Mouse (Mus musculus): ENCODE data around the gene Myzap. TPM values are rescaled to one million over a fixed set of nuclear protein-coding genes. Genes with fewer than 3 reads are reported as not detected.

Gene Myzap
- polyA plus RNA-seq, 1 experiment from 2014 or later, result 2.6 TPM

DNA sequence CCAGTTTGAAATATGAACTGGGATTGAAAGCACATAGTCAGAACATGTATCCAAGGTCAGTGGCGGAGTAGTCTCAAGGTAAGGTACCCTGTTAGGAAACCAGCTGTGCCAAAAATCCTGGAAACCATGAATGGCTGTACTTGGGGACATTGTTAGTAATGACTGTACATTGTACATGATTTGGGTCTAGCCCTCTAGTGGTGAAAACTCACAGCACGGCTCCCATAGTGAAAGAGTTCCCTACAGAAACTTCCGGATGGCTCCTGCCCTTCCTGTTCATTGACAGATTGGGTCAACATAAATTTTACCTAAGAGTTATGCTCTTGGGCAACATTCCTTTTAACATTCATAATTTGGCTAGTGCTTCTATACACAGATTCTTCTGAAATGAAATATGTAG, 126.0 kb downstream of the Myzap start:
- ATAC-seq (no peak), DNase-seq (ENCODE audit: low spot score) (peak; percentile 46)
- Histone ChIP-seq H3K4me3 (ENCODE audit: low read depth, low read length) (no peak overlapping the region), H3K4me2 (ENCODE audit: low read length) (no peak overlapping the region), H3K36me3 (ENCODE audit: control insufficient read depth, insufficient read depth, low read length) (no peaks in the 10 kb centered on the region), H3K27me3 (replicated peaks; ENCODE audit: control insufficient read depth, insufficient read depth, low read length) (no peaks in the 10 kb centered on the region), H3K27ac (ENCODE audit: low read depth, low read length) (no peak overlapping the region), H3K4me1 (ENCODE audit: control insufficient read depth, insufficient read depth, low read length) (no peaks in the 10 kb centered on the region), H3K9me3 (replicated peaks; ENCODE audit: control insufficient read depth, low read length) (no peaks in the 10 kb centered on the region), H3K9ac (ENCODE audit: low read length) (no peak overlapping the region)
- 80% methylated on average over 3 of the region's 3 CpGs for WGBS

DNA sequence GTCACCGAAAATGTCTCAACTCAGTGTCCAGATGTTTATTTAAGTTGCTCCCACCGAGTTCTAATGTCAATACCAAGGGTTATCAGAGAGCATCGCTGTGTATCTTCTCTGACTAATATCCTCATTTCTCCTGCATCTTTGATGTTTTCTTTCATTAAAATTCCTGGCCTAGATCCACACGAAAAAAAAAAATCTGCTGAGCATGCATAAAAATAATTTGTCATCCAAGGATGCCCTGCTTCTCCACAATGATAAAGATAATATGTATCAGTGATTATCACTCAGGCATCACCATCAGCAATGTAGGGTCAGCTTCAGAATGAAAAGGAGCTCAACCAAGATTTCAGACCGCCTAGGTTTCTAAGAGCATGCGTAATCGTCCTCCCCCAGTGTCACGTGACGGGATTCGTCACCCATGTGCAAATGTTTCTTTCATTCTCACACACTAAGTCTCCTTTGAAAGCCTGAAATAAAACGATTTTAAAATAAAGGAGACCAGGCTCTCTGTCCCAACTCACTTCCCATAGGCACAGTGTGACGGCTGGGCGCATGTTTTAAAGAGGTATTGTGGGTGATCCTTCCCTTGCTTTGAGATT, 129.0 kb downstream of the Myzap start:
- no peaks in the 10 kb centered on the region for H3K36me3 ChIP-seq (ENCODE audit: control insufficient read depth, insufficient read depth, low read length)
- H3K27ac ChIP-seq (ENCODE audit: low read depth, low read length), result no peak overlapping the region
- H3K4me2 ChIP-seq (ENCODE audit: low read length), result no peak overlapping the region
- H3K4me3 ChIP-seq (ENCODE audit: low read depth, low read length), result no peak overlapping the region
- no peak for DNase-seq (ENCODE audit: low spot score)
- WGBS, result 68% methylated on average over 13 of the region's 13 CpGs
- no peaks in the 10 kb centered on the region for H3K9me3 ChIP-seq (replicated peaks; ENCODE audit: control insufficient read depth, low read length)
- no peaks in the 10 kb centered on the region for H3K27me3 ChIP-seq (replicated peaks; ENCODE audit: control insufficient read depth, insufficient read depth, low read length)
- H3K4me1 ChIP-seq (ENCODE audit: control insufficient read depth, insufficient read depth, low read length), result no peaks in the 10 kb centered on the region
- H3K9ac ChIP-seq (ENCODE audit: low read length), result no peak overlapping the region
- no peak for ATAC-seq

DNA sequence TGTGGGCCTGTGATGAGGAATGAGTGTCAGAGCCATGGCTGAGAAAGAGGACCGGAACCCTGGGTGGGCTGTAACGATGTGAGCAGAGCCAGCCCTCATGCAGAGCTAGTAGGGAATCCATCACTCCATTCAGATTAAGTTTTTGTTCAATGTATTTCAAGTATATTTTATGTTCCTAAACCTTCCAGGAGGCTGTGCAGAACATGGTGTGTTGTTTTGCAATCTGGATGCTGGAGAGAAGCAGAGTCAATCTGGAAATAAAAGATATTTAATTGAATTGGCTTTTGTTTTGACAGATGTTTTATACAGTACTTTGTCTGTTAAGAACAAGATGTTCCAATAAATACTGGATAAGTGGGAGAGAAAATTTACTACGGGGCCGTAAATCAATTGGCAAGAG, 135.4 kb downstream of the Myzap start:
- no peaks in the 10 kb centered on the region for H3K9me3 ChIP-seq (replicated peaks; ENCODE audit: control insufficient read depth, low read length)
- H3K27me3 ChIP-seq (replicated peaks; ENCODE audit: control insufficient read depth, insufficient read depth, low read length), result no peaks in the 10 kb centered on the region
- ATAC-seq (no peak), DNase-seq (ENCODE audit: low spot score) (no peak)
- WGBS, result 89% methylated on average over 4 of the region's 4 CpGs
- no peaks in the 10 kb centered on the region for H3K4me1 ChIP-seq (ENCODE audit: control insufficient read depth, insufficient read depth, low read length)
- no peak overlapping the region for H3K4me2 ChIP-seq (ENCODE audit: low read length)
- no peak overlapping the region for H3K27ac ChIP-seq (ENCODE audit: low read depth, low read length)
- H3K9ac ChIP-seq (ENCODE audit: low read length), result no peak overlapping the region
- no peaks in the 10 kb centered on the region for H3K36me3 ChIP-seq (ENCODE audit: control insufficient read depth, insufficient read depth, low read length)
- H3K4me3 ChIP-seq (ENCODE audit: low read depth, low read length), result no peak overlapping the region

Other genes starting within 250 kb of the Myzap start
- gene Polr2m, start 106.4 kb downstream of the Myzap start, polyA plus RNA-seq (2014; fragmentation: Nextera tagmentation; extraction: Ambion mirVana), result 268 and 289 TPM in 2 replicates
- 2.3 and 3.5 TPM in 2 replicates for gene Cgnl1, start 179.2 kb upstream of the Myzap start, polyA plus RNA-seq (2014; fragmentation: Nextera tagmentation; extraction: Ambion mirVana)

Data from forebrain, embryonic 14.5 days (tissue).